Mouse (Mus musculus) liver, embryonic 14.5 days (tissue): ENCODE measurements around the gene Racgap1. TPM values are rescaled to one million over a fixed set of nuclear protein-coding genes. Genes with fewer than 3 reads are reported as not detected.
A peak's percentile ranks its signal among the peaks of the same experiment; 100 is the strongest.

Experiments
- ATAC-seq: fragments of 200-750 bp; cut with Nextera tagmentation; 2 replicates; pipeline ENCODE4 v1.8.0; 2017; ENCODE audit warnings: moderate number of reproducible peaks, mild to moderate bottlenecking, moderate library complexity; ENCODE audit not compliant: insufficient read depth
- DNase-seq, 3 experiments: peaks; one replicate each; pipeline ENCODE4 v3.0.0-alpha.2; 2012 to 2013; ENCODE audit warnings: low read depth in 3 of 3, low spot score in 3 of 3
- H3K27ac ChIP-seq: fragments of 300-500 bp; sonication (generic); 2 replicates; pipeline ENCODE4 v1.5.1; 2014; ENCODE audit warnings: moderate library complexity, mild to moderate bottlenecking, control low read depth, inconsistent platforms
- H3K27me3 ChIP-seq: fragments of 300-500 bp; sonication (generic); 2 replicates; pipeline ENCODE4 v1.6.1; 2014; ENCODE audit warnings: mild to moderate bottlenecking, low read length, moderate library complexity; ENCODE audit not compliant: control insufficient read depth, insufficient read depth
- H3K36me3 ChIP-seq: fragments of 300-500 bp; sonication (generic); replicated peaks from 2 replicates; pipeline ENCODE4 v1.6.1; 2014; ENCODE audit warnings: low read depth; ENCODE audit not compliant: control insufficient read depth, insufficient read depth
- H3K4me1 ChIP-seq, 2 experiments: fragments of 200-500 bp in 1 of 2; fragments of 300-500 bp in 1 of 2; sonication (generic) in 1 of 2; replicated peaks; 2 replicates each; pipeline ENCODE4 v1.6.1; 2012 to 2014; ENCODE audit warnings: antibody characterized with exemption in 1 of 2, inconsistent platforms in 1 of 2, low read length in 1 of 2; ENCODE audit not compliant: control insufficient read depth in 2 of 2, insufficient read depth in 2 of 2
- H3K4me2 ChIP-seq: fragments of 300-500 bp; sonication (generic); 2 replicates; pipeline ENCODE4 v1.6.1; 2014; ENCODE audit warnings: low read depth, mild to moderate bottlenecking, control low read depth, moderate library complexity
- H3K4me3 ChIP-seq, 2 experiments: fragments of 200-500 bp in 1 of 2; fragments of 300-500 bp in 1 of 2; sonication (generic) in 1 of 2; 2 replicates each; pipeline ENCODE4 v1.5.1; 2012 to 2014; ENCODE audit warnings: low read depth in 2 of 2, low read length in 2 of 2, mild to moderate bottlenecking in 2 of 2, control low read depth in 1 of 2, inconsistent platforms in 1 of 2, moderate library complexity in 1 of 2; ENCODE audit not compliant: insufficient read depth in 1 of 2
- H3K9ac ChIP-seq: fragments of 300-500 bp; sonication (generic); replicated peaks from 2 replicates; pipeline ENCODE4 v1.6.1; 2014; ENCODE audit warnings: mild to moderate bottlenecking, control low read depth, moderate library complexity
- H3K9me3 ChIP-seq: fragments of 300-500 bp; sonication (generic); 2 replicates; pipeline ENCODE4 v1.6.1; 2016; ENCODE audit warnings: low read length, mixed read lengths; ENCODE audit not compliant: control insufficient read depth
- CTCF ChIP-seq: IDR thresholded peaks from 2 replicates; pipeline ENCODE4 v1.5.1; 2016; ENCODE audit warnings: antibody characterized with exemption, low read depth, control low read depth
- EP300 ChIP-seq: IDR thresholded peaks from 2 replicates; pipeline ENCODE4 v1.6.1; 2016; ENCODE audit warnings: antibody characterized with exemption, low read depth
- WGBS: fragments of 180-500 bp; shearing (Covaris S2); extraction: QIAGEN DNeasy Blood & Tissue Kit; methylation state at CpG from one replicate; pipeline ENCODE4 v1.1.7; 2014; ENCODE audit not compliant: insufficient replicate concordance; 5-methylcytosine and 5-hydroxymethylcytosine counted together
- polyA plus RNA-seq, 2 experiments: library from polyadenylated mRNA; depleted of rRNA in 1 of 2; stranded (reverse) in 1 of 2; unstranded in 1 of 2; fragments of >200 nt; fragmentation: Nextera tagmentation in 1 of 2; extraction: Ambion mirVana in 1 of 2; gene quantifications; 2 replicates each; pipeline versions ENCODE4 v1.2.1 to v1.2.3; 2012 to 2014

The Racgap1 gene
- polyA plus RNA-seq, 2 experiments: 51.1 to 53.5 TPM

GRCm38 (mm10) chr15:99586525-99586924 lies 64.9 kb downstream of the Racgap1 start:
- WGBS: 70% methylated on average over 3 of the region's 3 CpGs
- H3K4me2 ChIP-seq: no peak overlapping the region
- no peaks in the 10 kb centered on the region for H3K9me3 ChIP-seq
- H3K4me1 ChIP-seq: no peaks in the 10 kb centered on the region
- DNase-seq (no peak), ATAC-seq (no peak)
- no peak for TF ChIP-seq CTCF
- no peak for TF ChIP-seq EP300
- no peak overlapping the region for H3K4me3 ChIP-seq
- H3K36me3 ChIP-seq: no peaks in the 10 kb centered on the region
- H3K9ac ChIP-seq: no peak overlapping the region
- H3K27me3 ChIP-seq: peaks cover 90% of the 10 kb centered on the region
- no peak overlapping the region for H3K27ac ChIP-seq

GRCm38 (mm10) chr15:99585741-99586140 lies 65.7 kb downstream of the Racgap1 start:
- H3K27me3 ChIP-seq: peaks cover 83% of the 10 kb centered on the region
- no peaks in the 10 kb centered on the region for H3K4me1 ChIP-seq
- DNase-seq (no peak), ATAC-seq (no peak)
- WGBS: 41% methylated on average over 6 of the region's 6 CpGs
- H3K4me2 ChIP-seq: no peak overlapping the region
- no peak overlapping the region for H3K4me3 ChIP-seq
- TF ChIP-seq EP300: no peak
- no peaks in the 10 kb centered on the region for H3K36me3 ChIP-seq
- no peaks in the 10 kb centered on the region for H3K9me3 ChIP-seq
- no peak overlapping the region for H3K9ac ChIP-seq
- no peak overlapping the region for H3K27ac ChIP-seq

GRCm38 (mm10) chr15:99584407-99585202 lies 66.9 kb downstream of the Racgap1 start:
- Histone ChIP-seq H3K4me2 (no peak overlapping the region), H3K27me3 (peaks cover 74% of the 10 kb centered on the region), H3K9me3 (no peaks in the 10 kb centered on the region), H3K9ac (no peak overlapping the region), H3K27ac (no peak overlapping the region), H3K4me3 (no peak overlapping the region), H3K4me1 (no peaks in the 10 kb centered on the region), H3K36me3 (no peaks in the 10 kb centered on the region)
- TF ChIP-seq EP300 (no peak), CTCF (no peak)
- DNase-seq (no peak), ATAC-seq (no peak)
- 3% methylated on average over 24 of the region's 24 CpGs for WGBS

GRCm38 (mm10) chr15:99583463-99584344 lies 67.8 kb downstream of the Racgap1 start:
- Histone ChIP-seq H3K27ac (no peak overlapping the region), H3K9ac (no peak overlapping the region), H3K27me3 (peaks cover 65% of the 10 kb centered on the region), H3K36me3 (no peaks in the 10 kb centered on the region), H3K4me1 (no peaks in the 10 kb centered on the region), H3K4me2 (peak overlapping the region; percentile 22; the same call in 1 of the 2 replicates), H3K4me3 (no peak overlapping the region), H3K9me3 (no peaks in the 10 kb centered on the region)
- no peak for ATAC-seq
- WGBS: 3% methylated on average over 53 of the region's 54 CpGs
- no peak for TF ChIP-seq CTCF
- TF ChIP-seq EP300: no peak
- no peak for DNase-seq

- no peak within 1 kb of the TSS for H3K27ac ChIP-seq
- ATAC-seq (no peak), DNase-seq (no peak)
- H3K4me2 ChIP-seq: no peak within 1 kb of the TSS
- WGBS: 66% methylated on average over 26 of the region's 26 CpGs
- peaks cover 23% of the 10 kb centered on the region for H3K27me3 ChIP-seq
- H3K36me3 ChIP-seq: no peaks in the 10 kb centered on the region
- no peak within 1 kb of the TSS for H3K4me3 ChIP-seq
- H3K9me3 ChIP-seq: no peaks in the 10 kb centered on the region
- no peaks in the 10 kb centered on the region for H3K4me1 ChIP-seq
- H3K9ac ChIP-seq: no peak within 1 kb of the TSS
- TF ChIP-seq CTCF (no peak), EP300 (no peak)
Measured at GRCm38 (mm10) chr15:99578802-99579485, 72.5 kb downstream of the Racgap1 start, which contains the start of gene Aqp2. Gene Aqp2, plus strand, starts transcription at chr15:99579055.

Other genes starting within 250 kb of the Racgap1 start
- 0.70 and 1.2 TPM in 2 replicates for gene Nckap5l, start 193.9 kb downstream of the Racgap1 start, polyA plus RNA-seq (2012; rRNA removed)
- 0.85 and 1.4 TPM in 2 replicates for gene Nckap5l, start 193.9 kb downstream of the Racgap1 start, polyA plus RNA-seq (2014; fragmentation: Nextera tagmentation; extraction: Ambion mirVana)
- gene Bcdin3d, start 176.9 kb downstream of the Racgap1 start, polyA plus RNA-seq (2012; rRNA removed): 3.0 and 3.3 TPM in 2 replicates
- gene Bcdin3d, start 176.9 kb downstream of the Racgap1 start, polyA plus RNA-seq (2014; fragmentation: Nextera tagmentation; extraction: Ambion mirVana): 5.0 TPM in 2 replicates
- gene Faim2, start 123.5 kb downstream of the Racgap1 start, polyA plus RNA-seq (2012; rRNA removed): 0.02 TPM in 1 of 2 replicates, not detected in the other
- not detected in 2 replicates for gene Faim2, start 123.5 kb downstream of the Racgap1 start, polyA plus RNA-seq (2014; fragmentation: Nextera tagmentation; extraction: Ambion mirVana)
- gene Aqp2, start 72.6 kb downstream of the Racgap1 start, polyA plus RNA-seq (2012; rRNA removed): not detected in 2 replicates
- gene Aqp2, start 72.6 kb downstream of the Racgap1 start, polyA plus RNA-seq (2014; fragmentation: Nextera tagmentation; extraction: Ambion mirVana): not detected in 2 replicates
- 0.07 and 0.09 TPM in 2 replicates for gene Aqp5, start 60.9 kb downstream of the Racgap1 start, polyA plus RNA-seq (2012; rRNA removed)
- not detected in 2 replicates for gene Aqp5, start 60.9 kb downstream of the Racgap1 start, polyA plus RNA-seq (2014; fragmentation: Nextera tagmentation; extraction: Ambion mirVana)
- not detected in 2 replicates for gene Aqp6, start 50.3 kb downstream of the Racgap1 start, polyA plus RNA-seq (2012; rRNA removed)
- gene Aqp6, start 50.3 kb downstream of the Racgap1 start, polyA plus RNA-seq (2014; fragmentation: Nextera tagmentation; extraction: Ambion mirVana): not detected in 2 replicates
- 0.15 and 0.34 TPM in 2 replicates for gene Asic1, start 18.7 kb upstream of the Racgap1 start, polyA plus RNA-seq (2012; rRNA removed)
- 0.04 and 0.06 TPM in 2 replicates for gene Asic1, start 18.7 kb upstream of the Racgap1 start, polyA plus RNA-seq (2014; fragmentation: Nextera tagmentation; extraction: Ambion mirVana)
- gene Smarcd1, start 50.5 kb upstream of the Racgap1 start, polyA plus RNA-seq (2012; rRNA removed): 6.7 and 6.9 TPM in 2 replicates
- gene Smarcd1, start 50.5 kb upstream of the Racgap1 start, polyA plus RNA-seq (2014; fragmentation: Nextera tagmentation; extraction: Ambion mirVana): 4.4 and 4.8 TPM in 2 replicates
- gene Gm17349, start 53.8 kb upstream of the Racgap1 start, polyA plus RNA-seq (2012; rRNA removed): not detected in 2 replicates
- not detected in 2 replicates for gene Gm17349, start 53.8 kb upstream of the Racgap1 start, polyA plus RNA-seq (2014; fragmentation: Nextera tagmentation; extraction: Ambion mirVana)
- gene Gpd1, start 65.9 kb upstream of the Racgap1 start, polyA plus RNA-seq (2012; rRNA removed): 8.1 and 9.1 TPM in 2 replicates
- 5.2 and 5.3 TPM in 2 replicates for gene Gpd1, start 65.9 kb upstream of the Racgap1 start, polyA plus RNA-seq (2014; fragmentation: Nextera tagmentation; extraction: Ambion mirVana)
- gene Cox14, start 74.0 kb upstream of the Racgap1 start, polyA plus RNA-seq (2012; rRNA removed): 67.6 and 77.0 TPM in 2 replicates
- gene Cox14, start 74.0 kb upstream of the Racgap1 start, polyA plus RNA-seq (2014; fragmentation: Nextera tagmentation; extraction: Ambion mirVana): 81.4 and 84.9 TPM in 2 replicates
- 4.4 and 5.4 TPM in 2 replicates for gene Cers5, start 121.2 kb upstream of the Racgap1 start, polyA plus RNA-seq (2012; rRNA removed)
- gene Cers5, start 121.2 kb upstream of the Racgap1 start, polyA plus RNA-seq (2014; fragmentation: Nextera tagmentation; extraction: Ambion mirVana): 7.7 and 8.7 TPM in 2 replicates
- 3.3 and 5.1 TPM in 2 replicates for gene Lima1, start 223.8 kb upstream of the Racgap1 start, polyA plus RNA-seq (2012; rRNA removed)
- gene Lima1, start 223.8 kb upstream of the Racgap1 start, polyA plus RNA-seq (2014; fragmentation: Nextera tagmentation; extraction: Ambion mirVana): 6.2 and 7.0 TPM in 2 replicates